Mouse (Mus musculus): ENCODE data around the gene Tefm.

DNA sequence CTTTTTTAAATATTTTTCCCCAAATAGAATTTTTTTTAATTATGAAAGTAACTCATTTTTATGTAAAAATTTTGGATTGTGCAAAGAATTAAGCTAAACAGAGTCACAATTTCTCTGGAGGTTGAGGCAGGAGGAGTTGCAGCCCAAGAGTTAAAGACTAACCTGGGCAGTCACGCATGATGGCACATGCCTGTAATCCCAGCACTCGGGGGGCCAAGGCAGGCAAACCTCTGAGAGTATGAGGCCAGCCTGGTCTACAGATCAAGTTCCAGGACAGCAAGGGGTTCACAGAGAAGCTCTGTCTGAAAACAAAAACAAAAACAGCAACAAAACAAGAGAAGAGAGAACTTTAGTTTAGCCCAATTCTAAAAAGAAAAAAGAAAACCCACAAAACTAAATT lies 22.2 kb upstream of the Tefm start:
- TF ChIP-seq POLR2A (IDR thresholded peaks at IDR 0.05; ENCODE audit: extremely low read depth, insufficient read depth, low read length) (no peak), CTCF (IDR thresholded peaks at IDR 0.05; ENCODE audit: extremely low read depth, insufficient read depth, low read length) (no peak)

Measured in cortical plate, adult 2 months (tissue).